Comparison of ENCODE assay signal across 13 mouse cellular contexts in genomic region chr14:31964076-31964475, GRCm38 (mm10).
DNase-seq lines count a peak whose midpoint lies in the region; ATAC-seq and TF ChIP-seq lines count a peak whose summit lies in the region.
"Had no signal": no experiment of that assay in that cellular context is flagged by ENCODE, and none has a peak within 500 bp of the region (broad histone marks: within the 10 kb centered on the region; RNA-seq: fewer than 3 reads in every experiment).

No protein-coding gene starts in this region.

- no peak overlapping the region for H3K4me3 ChIP-seq in lung, embryonic 14.5 days (ENCODE audit: low read depth, low read length)
- no peak overlapping the region for H3K4me3 ChIP-seq in embryonic facial prominence, embryonic 10.5 days
- no peak overlapping the region for H3K4me3 ChIP-seq in myocyte
- H3K4me3 ChIP-seq: erythroblast, embryonic 14.5 days; megakaryocyte, embryonic 14.5 days had no signal

- WGBS in lung, embryonic 14.5 days = 55% methylated on average over 2 of the region's 2 CpGs
- 72% methylated on average over 2 of the region's 2 CpGs for WGBS in embryonic facial prominence, embryonic 10.5 days

- H3K9me3 ChIP-seq in lung, embryonic 14.5 days (ENCODE audit: low read depth, low read length) = no peaks in the 10 kb centered on the region
- H3K9me3 ChIP-seq in embryonic facial prominence, embryonic 10.5 days = no peaks in the 10 kb centered on the region
- H3K9me3 ChIP-seq: megakaryocyte, embryonic 14.5 days had no signal

- H3K9ac ChIP-seq in lung, embryonic 14.5 days = no peak overlapping the region; the same call in 1 of the 2 replicates
- H3K9ac ChIP-seq: liver, embryonic 14.5 days had no signal

- TF ChIP-seq POLR2A in myocyte (IDR thresholded peaks at IDR 0.05; ENCODE audit: insufficient read length, low read depth) = no peak

- H3K4me1 ChIP-seq in lung, embryonic 14.5 days (ENCODE audit: insufficient read depth) = peaks cover 7% of the 10 kb centered on the region; the same call in 1 of the 2 replicates
- H3K4me1 ChIP-seq in embryonic facial prominence, embryonic 10.5 days = peaks cover 13% of the 10 kb centered on the region
- H3K4me1 ChIP-seq: megakaryocyte, embryonic 14.5 days had no signal

- no peaks in the 10 kb centered on the region for H3K27me3 ChIP-seq in lung, embryonic 14.5 days (ENCODE audit: insufficient read depth, low read length)
- no peaks in the 10 kb centered on the region for H3K27me3 ChIP-seq in embryonic facial prominence, embryonic 10.5 days (replicated peaks; ENCODE audit: low read depth, poor library complexity, severe bottlenecking)
- H3K27me3 ChIP-seq in myocyte (ENCODE audit: control insufficient read depth, insufficient read depth, insufficient read length) = no peaks in the 10 kb centered on the region

- intact Hi-C loops in heart, postnatal 10 days (cut with DNase I) = no loop called here

- no peak overlapping the region for H3K4me2 ChIP-seq in lung, embryonic 14.5 days
- H3K4me2 ChIP-seq in myocyte (ENCODE audit: low read depth) = peak overlapping the region; percentile 59

- peak; percentile 92 for DNase-seq in heart, adult 11 months
- no peak for DNase-seq in heart, postnatal 10 days
- no peak for DNase-seq in lung, embryonic 14.5 days
- DNase-seq in lung, adult 18-20 months = no peak
- no peak for DNase-seq in embryonic facial prominence, embryonic 10.5 days (ENCODE audit: low spot score)
- no peak for DNase-seq in spleen, postnatal 4 days (ENCODE audit: low spot score in 2 of 2)
- DNase-seq in adrenal gland, postnatal 4 days (ENCODE audit: low spot score in 2 of 2) = no peak
- DNase-seq: cerebellum, adult 2 months had no signal

- TF ChIP-seq CTCF in lung, embryonic 14.5 days (IDR thresholded peaks at IDR 0.05; ENCODE audit: low read depth) = no peak

- no peak overlapping the region for H3ac ChIP-seq in myocyte (ENCODE audit: control insufficient read depth, insufficient read length)

- no peaks in the 10 kb centered on the region for H3K36me3 ChIP-seq in lung, embryonic 14.5 days (ENCODE audit: insufficient read depth)
- no peaks in the 10 kb centered on the region for H3K36me3 ChIP-seq in embryonic facial prominence, embryonic 10.5 days (replicated peaks)
- H3K36me3 ChIP-seq in myocyte (ENCODE audit: control insufficient read depth, insufficient read depth) = no peaks in the 10 kb centered on the region

- no peak for ATAC-seq in lung, embryonic 14.5 days (ENCODE audit: insufficient read depth)
- ATAC-seq: hindbrain, postnatal 0 days had no signal

- peak overlapping the region; percentile 27; the same call in 1 of the 2 replicates for H3K27ac ChIP-seq in lung, embryonic 14.5 days (ENCODE audit: low read depth)
- H3K27ac ChIP-seq in embryonic facial prominence, embryonic 10.5 days (replicated peaks) = 0 out of 2 replicates have a peak overlapping the region, but pooled peaks have one; percentile 41
- H3K27ac ChIP-seq: hindbrain, postnatal 0 days; liver, embryonic 14.5 days had no signal

- no peaks in the 10 kb centered on the region for H3K79me2 ChIP-seq in myocyte (ENCODE audit: control insufficient read depth, insufficient read depth)

TF ChIP-seq in myocyte, 11 proteins besides CTCF, POLR2A, EP300 and RAD21:
- no peak for TF ChIP-seq USF1 (IDR thresholded peaks at IDR 0.05; ENCODE audit: low read depth)
- no peak for TF ChIP-seq TCF3 (IDR thresholded peaks at IDR 0.05; ENCODE audit: insufficient read length, low read depth)
- no peak for TF ChIP-seq MYOD1 (IDR thresholded peaks at IDR 0.05; ENCODE audit: control insufficient read depth in 1 of 3, insufficient read length in 2 of 3, low read depth in 2 of 3)
- no peak for TF ChIP-seq REST (IDR thresholded peaks at IDR 0.05; ENCODE audit: insufficient read depth, insufficient read length)
